Mouse (Mus musculus): ENCODE measurements at regions not wholly inside any gene's neighbourhood (a gene's known extent, or its start where the extent isn't known, plus 50 kb on each side); places are given as distances from the start of the nearest gene placed in this dataset.

GRCm38 (mm10) chr11:65558236-65558635 is 229.9 kb downstream of the Map2k4 start:
- no peaks in the 10 kb centered on the region for H3K27me3 ChIP-seq
- H3K27ac ChIP-seq, result no peak overlapping the region
- no peak overlapping the region for H3K4me2 ChIP-seq
- H3K36me3 ChIP-seq, result no peaks in the 10 kb centered on the region
- no peaks in the 10 kb centered on the region for H3K4me1 ChIP-seq
- 69% methylated on average over 4 of the region's 4 CpGs for WGBS
- no peak overlapping the region for H3K9ac ChIP-seq
- H3K9me3 ChIP-seq, result no peaks in the 10 kb centered on the region
- no peak overlapping the region for H3K4me3 ChIP-seq
- no peak for ATAC-seq (ENCODE audit: borderline replicate concordance, extremely low read depth, low FRiP score, low TSS enrichment)

- Histone ChIP-seq H3K9ac (no peak overlapping the region), H3K36me3 (no peaks in the 10 kb centered on the region), H3K27ac (peak overlapping the region; percentile 47; the same call in 1 of the 2 replicates), H3K27me3 (no peaks in the 10 kb centered on the region), H3K4me2 (no peak overlapping the region), H3K4me3 (no peak overlapping the region), H3K9me3 (no peaks in the 10 kb centered on the region), H3K4me1 (peaks cover 6% of the 10 kb centered on the region; the same call in 1 of the 2 replicates)
- 36% methylated on average over 6 of the region's 6 CpGs for WGBS
- ATAC-seq (ENCODE audit: borderline replicate concordance, extremely low read depth, low FRiP score, low TSS enrichment), result peak; percentile 46; the same call in 1 of the 2 replicates
Observed at GRCm38 (mm10) chr11:65551073-65551472, 237.0 kb downstream of the Map2k4 start.

- H3K4me1 ChIP-seq, result no peaks in the 10 kb centered on the region
- H3K27ac ChIP-seq, result no peak overlapping the region
- H3K4me2 ChIP-seq, result no peak overlapping the region
- no peaks in the 10 kb centered on the region for H3K36me3 ChIP-seq
- 77% methylated on average over 5 of the region's 5 CpGs for WGBS
- H3K9ac ChIP-seq, result no peak overlapping the region
- no peaks in the 10 kb centered on the region for H3K27me3 ChIP-seq
- no peak overlapping the region for H3K4me3 ChIP-seq
- no peak for ATAC-seq (ENCODE audit: borderline replicate concordance, extremely low read depth, low FRiP score, low TSS enrichment)
- no peaks in the 10 kb centered on the region for H3K9me3 ChIP-seq
Observed at GRCm38 (mm10) chr11:65544281-65544680, 243.8 kb downstream of the Map2k4 start.

- 85% methylated on average over 3 of the region's 3 CpGs for WGBS
- Histone ChIP-seq H3K4me1 (no peaks in the 10 kb centered on the region), H3K27ac (no peak overlapping the region), H3K9ac (no peak overlapping the region), H3K4me2 (no peak overlapping the region), H3K36me3 (no peaks in the 10 kb centered on the region), H3K9me3 (no peaks in the 10 kb centered on the region), H3K27me3 (no peaks in the 10 kb centered on the region), H3K4me3 (no peak overlapping the region)
- no peak for ATAC-seq (ENCODE audit: borderline replicate concordance, extremely low read depth, low FRiP score, low TSS enrichment)
Observed at GRCm38 (mm10) chr11:65543581-65543980, 244.5 kb downstream of the Map2k4 start.

GRCm38 (mm10) chr11:65537046-65537630 is 251.0 kb downstream of the Map2k4 start:
- no peaks in the 10 kb centered on the region for H3K9me3 ChIP-seq
- no peaks in the 10 kb centered on the region for H3K36me3 ChIP-seq
- no peak for ATAC-seq (ENCODE audit: borderline replicate concordance, extremely low read depth, low FRiP score, low TSS enrichment)
- H3K4me2 ChIP-seq, result no peak overlapping the region
- no peaks in the 10 kb centered on the region for H3K27me3 ChIP-seq
- 60% methylated on average over 16 of the region's 16 CpGs for WGBS
- H3K27ac ChIP-seq, result peak overlapping the region; percentile 41
- H3K4me3 ChIP-seq, result no peak overlapping the region
- 0 out of 2 replicates have a peak, but pooled peaks cover 6% of the 10 kb centered on the region for H3K4me1 ChIP-seq
- no peak overlapping the region for H3K9ac ChIP-seq

- Histone ChIP-seq H3K4me1 (0 out of 2 replicates have a peak, but pooled peaks cover 6% of the 10 kb centered on the region), H3K27ac (no peak overlapping the region), H3K27me3 (no peaks in the 10 kb centered on the region), H3K4me3 (no peak overlapping the region), H3K36me3 (no peaks in the 10 kb centered on the region), H3K4me2 (no peak overlapping the region), H3K9me3 (no peaks in the 10 kb centered on the region), H3K9ac (no peak overlapping the region)
- 78% methylated on average over 8 of the region's 8 CpGs for WGBS
- no peak for ATAC-seq (ENCODE audit: borderline replicate concordance, extremely low read depth, low FRiP score, low TSS enrichment)
Observed at GRCm38 (mm10) chr11:65535726-65536442, 252.2 kb downstream of the Map2k4 start.

GRCm38 (mm10) chr11:65530744-65531143 is 257.4 kb downstream of the Map2k4 start:
- H3K36me3 ChIP-seq, result no peaks in the 10 kb centered on the region
- no peak overlapping the region for H3K4me3 ChIP-seq
- H3K4me2 ChIP-seq, result no peak overlapping the region
- 65% methylated on average over 5 of the region's 5 CpGs for WGBS
- H3K27me3 ChIP-seq, result no peaks in the 10 kb centered on the region
- no peak overlapping the region for H3K27ac ChIP-seq
- H3K9ac ChIP-seq, result no peak overlapping the region
- no peaks in the 10 kb centered on the region for H3K4me1 ChIP-seq
- no peaks in the 10 kb centered on the region for H3K9me3 ChIP-seq
- no peak for ATAC-seq (ENCODE audit: borderline replicate concordance, extremely low read depth, low FRiP score, low TSS enrichment)

- no peak overlapping the region for H3K4me3 ChIP-seq
- H3K4me1 ChIP-seq, result no peaks in the 10 kb centered on the region
- no peak overlapping the region for H3K27ac ChIP-seq
- H3K9me3 ChIP-seq, result no peaks in the 10 kb centered on the region
- H3K9ac ChIP-seq, result no peak overlapping the region
- WGBS, result 77% methylated on average over 19 of the region's 19 CpGs
- no peak for ATAC-seq (ENCODE audit: borderline replicate concordance, extremely low read depth, low FRiP score, low TSS enrichment)
- H3K4me2 ChIP-seq, result no peak overlapping the region
- no peaks in the 10 kb centered on the region for H3K36me3 ChIP-seq
- H3K27me3 ChIP-seq, result no peaks in the 10 kb centered on the region
Observed at GRCm38 (mm10) chr11:65505106-65505865, 235.5 kb upstream of the Myocd start.

- Histone ChIP-seq H3K27me3 (no peaks in the 10 kb centered on the region), H3K4me3 (no peak overlapping the region), H3K27ac (no peak overlapping the region), H3K9me3 (no peaks in the 10 kb centered on the region), H3K4me1 (peaks cover 4% of the 10 kb centered on the region), H3K36me3 (no peaks in the 10 kb centered on the region), H3K9ac (no peak overlapping the region), H3K4me2 (no peak overlapping the region)
- ATAC-seq (ENCODE audit: borderline replicate concordance, extremely low read depth, low FRiP score, low TSS enrichment), result no peak
- WGBS, result 60% methylated on average over 2 of the region's 2 CpGs
Observed at GRCm38 (mm10) chr11:65497979-65498378, 228.2 kb upstream of the Myocd start.

- no peak for ATAC-seq (ENCODE audit: borderline replicate concordance, extremely low read depth, low FRiP score, low TSS enrichment)
- Histone ChIP-seq H3K4me1 (peaks cover 4% of the 10 kb centered on the region), H3K9ac (no peak overlapping the region), H3K9me3 (no peaks in the 10 kb centered on the region), H3K27ac (no peak overlapping the region), H3K36me3 (no peaks in the 10 kb centered on the region), H3K27me3 (no peaks in the 10 kb centered on the region), H3K4me2 (no peak overlapping the region), H3K4me3 (no peak overlapping the region)
- WGBS, result 81% methylated on average over 6 of the region's 6 CpGs
Observed at GRCm38 (mm10) chr11:65497415-65497814, 227.6 kb upstream of the Myocd start.

GRCm38 (mm10) chr11:65495034-65495433 is 225.2 kb upstream of the Myocd start:
- ATAC-seq (ENCODE audit: borderline replicate concordance, extremely low read depth, low FRiP score, low TSS enrichment), result peak; percentile 42; the same call in 1 of the 2 replicates
- WGBS, result 12% methylated on average over 11 of the region's 11 CpGs
- no peak overlapping the region for H3K27ac ChIP-seq
- peaks cover 8% of the 10 kb centered on the region for H3K4me1 ChIP-seq
- H3K4me2 ChIP-seq, result peak overlapping the region; percentile 18; the same call in 1 of the 2 replicates
- no peaks in the 10 kb centered on the region for H3K9me3 ChIP-seq
- H3K36me3 ChIP-seq, result no peaks in the 10 kb centered on the region
- H3K4me3 ChIP-seq, result no peak overlapping the region
- H3K9ac ChIP-seq, result no peak overlapping the region
- H3K27me3 ChIP-seq, result no peaks in the 10 kb centered on the region

GRCm38 (mm10) chr11:65490426-65490825 is 220.6 kb upstream of the Myocd start:
- Histone ChIP-seq H3K27me3 (no peaks in the 10 kb centered on the region), H3K4me3 (no peak overlapping the region), H3K9ac (no peak overlapping the region), H3K27ac (no peak overlapping the region), H3K9me3 (no peaks in the 10 kb centered on the region), H3K36me3 (no peaks in the 10 kb centered on the region), H3K4me2 (no peak overlapping the region), H3K4me1 (peaks cover 6% of the 10 kb centered on the region)
- no peak for ATAC-seq (ENCODE audit: borderline replicate concordance, extremely low read depth, low FRiP score, low TSS enrichment)
- 84% methylated on average over 3 of the region's 3 CpGs for WGBS

All from lung, embryonic 15.5 days (tissue).